Mouse (Mus musculus) induced T-regulatory cell, adult 2 months (primary cell): ENCODE measurements around the gene Clcn6.
"Not testable (repeated sequence)": the region's sequence is repeated elsewhere in the genome, so short reads cannot be mapped to it uniquely, and the experiment has no call there.

Source experiments
- DNase-seq: peaks from one replicate; pipeline ENCODE4 v3.0.0-alpha.2; 2012; ENCODE audit warnings: low read depth

Gene Clcn6

DNA sequence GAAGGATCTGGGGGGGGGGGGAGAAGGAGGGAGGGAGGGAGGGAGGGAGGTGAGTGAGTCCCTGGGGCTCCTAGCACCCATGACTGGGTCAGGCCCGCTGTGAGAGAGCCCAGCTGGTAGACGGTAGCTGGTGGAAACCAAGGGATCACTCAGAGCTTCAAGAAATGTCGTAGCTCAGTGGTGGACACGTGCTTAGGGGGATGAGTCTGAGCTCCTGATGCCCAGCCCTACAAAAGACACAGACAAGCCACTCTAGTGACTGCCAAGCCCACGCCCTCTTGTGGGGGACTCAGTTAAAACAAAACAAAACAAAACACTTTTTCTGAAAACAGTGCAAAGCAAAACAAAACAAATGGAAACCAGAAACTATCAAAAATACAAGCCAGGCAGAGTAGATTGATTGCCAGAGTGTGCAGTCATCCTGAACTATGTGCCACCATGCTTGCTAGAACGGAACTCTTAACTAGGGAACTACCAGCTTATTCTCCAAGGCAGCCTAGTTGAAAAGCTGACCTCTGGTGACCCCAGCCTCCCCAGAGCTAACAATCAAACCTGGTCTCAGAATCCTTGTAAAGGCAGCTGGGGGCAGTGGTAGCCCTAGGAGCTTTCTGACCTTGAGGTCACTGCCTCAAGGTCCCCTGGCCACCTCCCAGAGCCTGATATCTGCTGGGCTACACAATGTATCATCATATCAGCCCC lies 27.2 kb upstream of the Clcn6 start:
- DNase-seq: peak; percentile 32

DNA sequence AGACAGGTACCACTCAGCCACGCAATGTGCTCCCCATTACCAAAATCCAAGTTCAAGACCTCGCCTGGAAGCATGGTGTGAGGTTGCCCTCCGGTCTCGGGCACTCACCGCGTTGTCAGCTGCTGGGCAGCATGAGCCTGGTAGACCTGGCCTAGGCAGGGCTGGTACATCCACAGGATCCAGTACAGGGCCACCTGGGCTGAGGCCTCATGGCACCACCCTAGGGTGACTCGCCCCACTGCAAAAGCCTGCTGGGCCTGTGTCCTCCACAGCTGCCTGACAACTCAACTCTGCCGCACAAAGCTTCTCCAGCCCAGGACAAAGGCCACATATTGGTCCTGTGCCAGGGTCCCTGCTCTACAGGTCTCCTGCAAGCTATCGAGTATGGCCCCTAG lies 22.5 kb upstream of the Clcn6 start:
- no peak for DNase-seq

GRCm38 (mm10) chr4:148060120-148061085 lies 21.8 kb upstream of the Clcn6 start:
- peak; percentile 43 for DNase-seq

GRCm38 (mm10) chr4:148058993-148059392 lies 20.4 kb upstream of the Clcn6 start:
- no peak for DNase-seq

GRCm38 (mm10) chr4:148058218-148058819 lies 19.7 kb upstream of the Clcn6 start:
- no peak for DNase-seq

- DNase-seq: no peak
Measured at GRCm38 (mm10) chr4:148057661-148058209, 19.1 kb upstream of the Clcn6 start.

DNA sequence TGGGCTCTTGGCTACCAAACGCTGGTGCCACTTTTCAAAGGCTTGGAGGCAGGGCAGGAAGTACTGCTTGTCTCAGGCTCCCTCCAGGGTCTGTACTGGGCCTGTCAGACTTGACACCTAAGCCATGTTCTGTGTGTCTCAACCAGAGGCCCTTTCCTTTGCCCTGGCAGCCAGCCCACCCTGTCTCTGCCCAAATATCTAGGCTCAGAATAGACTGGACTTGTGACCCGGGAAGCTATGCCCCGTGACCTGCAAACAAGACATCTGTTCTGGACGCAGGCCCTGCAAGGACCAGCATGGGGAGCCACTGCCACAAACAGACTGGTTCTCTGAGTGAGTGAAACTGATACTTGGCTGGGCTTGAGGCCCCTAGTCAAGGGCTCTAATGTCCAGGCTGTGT lies 18.2 kb upstream of the Clcn6 start:
- DNase-seq: no peak

DNA sequence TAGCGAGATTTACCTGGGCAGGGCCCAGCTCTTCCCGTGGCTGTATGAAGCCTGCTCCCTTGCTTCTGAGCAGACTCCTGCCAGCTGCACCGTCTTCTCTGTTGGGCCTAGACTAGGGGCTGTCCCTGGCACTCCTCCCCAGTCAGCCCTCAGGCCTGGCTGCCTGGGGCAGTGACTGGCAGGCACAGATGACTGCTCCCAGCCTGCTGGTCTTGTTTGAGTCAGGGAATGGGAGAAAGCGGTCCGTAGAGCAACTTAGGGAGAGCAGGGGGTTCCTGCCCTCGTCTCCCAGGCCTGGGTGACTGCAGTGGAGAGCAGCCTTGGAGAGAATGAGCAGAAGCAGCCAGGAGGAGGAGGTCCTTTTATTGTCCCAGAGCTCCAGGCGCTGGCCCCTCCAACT lies 17.6 kb upstream of the Clcn6 start:
- DNase-seq: no peak

GRCm38 (mm10) chr4:148054961-148055695 lies 16.5 kb upstream of the Clcn6 start:
- DNase-seq: no peak

- no peak for DNase-seq
Measured at GRCm38 (mm10) chr4:148053417-148053920, 14.8 kb upstream of the Clcn6 start.

DNA sequence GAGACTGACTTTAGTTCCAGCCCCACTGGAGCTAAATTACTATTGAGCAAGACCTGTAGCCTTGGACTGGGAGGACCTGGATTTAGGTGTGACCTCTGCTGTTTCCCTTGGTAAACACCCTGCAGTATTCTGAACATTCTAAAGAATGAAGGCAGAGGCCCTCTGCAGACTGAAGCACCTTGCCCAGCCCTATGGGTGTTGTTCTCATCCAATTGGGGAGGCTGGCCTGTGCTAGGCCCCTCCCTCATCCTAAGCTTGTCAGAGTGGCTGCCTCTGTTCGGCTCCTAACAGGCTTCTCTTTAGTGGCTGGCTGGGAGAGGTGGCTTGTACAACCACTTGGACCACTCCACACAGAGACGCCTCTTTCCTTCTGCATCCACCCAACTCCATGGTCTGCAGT lies 14.4 kb upstream of the Clcn6 start:
- DNase-seq: no peak

- no peak for DNase-seq
Measured at GRCm38 (mm10) chr4:148051886-148052285, 13.3 kb upstream of the Clcn6 start.

DNA sequence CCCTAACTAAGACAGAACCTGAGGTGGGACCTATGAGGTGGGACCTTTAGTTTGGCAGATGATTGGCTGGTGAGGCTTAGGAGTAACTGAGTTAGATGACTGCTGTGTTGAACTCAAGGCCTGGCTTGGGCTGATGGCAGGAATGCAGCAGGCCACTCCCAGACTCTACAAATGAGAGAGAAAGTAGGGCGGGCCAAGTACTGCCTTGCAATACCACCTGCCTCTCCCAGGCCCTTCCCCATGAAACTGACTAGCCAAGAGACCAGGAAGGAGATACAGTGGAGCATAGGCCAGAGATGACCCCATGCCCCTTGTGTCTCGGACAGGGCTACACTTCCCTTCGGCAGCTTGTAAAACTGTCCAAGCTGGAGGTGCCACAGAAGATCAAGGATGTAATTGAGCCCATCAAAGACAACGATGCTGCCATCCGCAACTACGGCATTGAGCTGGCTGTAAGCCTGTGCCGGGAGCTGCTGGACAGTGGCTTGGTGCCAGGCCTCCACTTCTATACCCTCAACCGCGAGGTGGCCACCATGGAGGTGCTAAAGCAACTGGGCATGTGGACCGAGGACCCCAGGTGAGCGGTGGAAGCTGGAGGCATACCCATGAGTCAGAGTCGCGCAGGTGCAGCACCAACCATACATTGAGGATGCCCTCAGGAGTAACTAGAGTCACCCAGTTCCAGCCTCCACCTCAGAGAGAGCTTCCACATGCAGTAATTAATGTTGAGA lies 12.6 kb upstream of the Clcn6 start:
- DNase-seq: no peak

DNA sequence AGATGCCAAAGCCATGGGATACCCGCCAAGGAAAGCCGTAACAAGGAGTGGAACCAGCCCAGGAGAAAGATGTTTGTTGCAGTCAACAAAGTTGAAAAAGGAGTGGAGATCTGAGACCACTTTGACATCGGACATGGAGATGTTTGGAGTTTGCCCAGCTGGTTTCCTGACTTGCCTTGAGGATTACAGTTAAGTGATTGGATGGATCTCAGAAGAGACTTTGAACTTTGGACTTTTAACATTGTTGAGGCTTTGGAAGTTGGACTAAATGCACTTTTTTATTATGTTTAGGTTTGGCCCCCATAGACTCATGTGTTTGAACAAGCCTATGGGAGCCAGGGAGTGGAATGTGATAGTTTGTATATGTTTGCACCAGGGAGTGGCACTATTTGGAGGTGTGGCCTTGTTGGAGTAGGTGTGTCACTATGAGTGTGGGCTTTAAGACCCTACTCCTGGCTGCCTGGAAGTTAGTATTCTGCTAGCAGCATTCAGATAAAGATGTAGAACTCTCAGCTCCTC lies 11.8 kb upstream of the Clcn6 start:
- DNase-seq: not testable (repeated sequence)

DNA sequence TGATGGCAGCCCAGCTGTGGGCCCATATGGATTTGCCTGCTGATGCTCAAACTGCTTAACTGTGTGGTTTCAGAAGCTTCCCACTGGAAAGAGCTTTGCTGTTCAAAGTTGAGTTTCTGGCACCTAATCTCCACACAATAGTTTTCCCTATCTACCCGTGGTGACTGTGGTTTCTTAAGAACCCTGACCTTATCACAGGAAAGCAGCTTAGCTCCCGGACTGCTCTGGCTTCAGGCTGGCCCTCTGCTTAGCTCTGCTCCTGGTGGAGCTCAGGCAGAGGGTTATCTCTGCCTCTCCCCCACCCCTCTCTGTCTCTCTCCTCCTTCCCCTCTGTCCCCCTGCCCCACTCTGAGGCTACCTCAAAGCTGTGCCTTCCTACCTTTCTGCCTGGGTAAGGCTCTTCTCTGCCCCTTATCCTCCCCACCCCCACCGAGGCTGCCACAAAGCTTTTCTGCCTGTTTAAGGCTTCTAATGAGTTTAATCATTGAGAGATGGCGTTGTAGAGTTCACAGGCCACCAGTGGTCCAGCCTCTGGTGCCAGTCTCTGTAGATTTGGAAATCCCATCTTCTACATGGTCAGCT lies 7.9 kb upstream of the Clcn6 start:
- DNase-seq: no peak

DNA sequence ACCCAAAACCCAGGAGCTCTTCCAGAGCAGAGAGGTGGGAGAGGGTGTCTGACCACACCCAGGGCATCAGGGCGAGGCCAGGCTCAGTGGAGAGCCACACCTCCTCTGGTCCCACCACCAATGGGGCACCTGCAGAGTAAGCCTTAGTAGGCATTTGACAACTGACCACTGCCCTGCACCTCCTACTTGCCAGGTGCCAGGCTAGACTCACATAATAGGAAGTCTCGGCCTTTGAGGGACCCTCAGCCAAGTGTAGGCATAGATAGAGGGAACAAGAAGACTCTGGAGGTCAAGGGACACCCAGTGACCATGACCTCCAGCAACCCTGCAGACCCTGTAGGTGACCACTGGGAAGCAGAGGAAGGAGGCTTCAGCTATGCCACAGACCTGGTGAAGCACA lies 5.5 kb upstream of the Clcn6 start:
- no peak for DNase-seq

GRCm38 (mm10) chr4:148043327-148043726 lies 4.7 kb upstream of the Clcn6 start:
- not testable (repeated sequence) for DNase-seq

DNA sequence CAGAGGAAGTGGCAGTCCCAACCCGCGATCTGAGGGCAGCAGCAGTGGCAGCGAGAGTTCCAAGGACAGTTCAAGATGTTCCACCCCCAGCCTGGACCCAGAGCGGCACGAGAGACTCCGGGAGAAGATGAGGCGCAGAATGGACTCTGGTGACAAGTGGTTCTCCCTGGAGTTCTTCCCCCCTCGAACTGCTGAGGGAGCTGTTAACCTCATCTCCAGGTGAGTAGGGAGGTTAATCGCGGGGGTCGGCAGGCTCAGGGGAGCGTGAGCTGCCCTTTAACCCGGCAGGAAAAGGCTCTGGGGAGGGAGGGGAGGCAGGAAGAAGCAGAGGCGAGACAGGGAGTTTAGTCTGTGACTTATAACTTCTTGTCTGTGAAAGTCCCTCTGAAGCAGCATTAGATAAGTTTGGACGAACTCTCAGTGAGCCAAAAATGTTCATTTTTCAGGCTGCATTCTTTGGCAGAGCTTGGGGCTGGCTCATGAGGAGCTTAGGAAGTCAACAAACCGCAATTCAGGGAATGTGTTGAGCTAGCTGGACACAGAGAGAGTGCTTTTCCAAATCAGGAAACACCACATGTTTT lies 3.1 kb upstream of the Clcn6 start:
- peak; percentile 67 for DNase-seq

DNA sequence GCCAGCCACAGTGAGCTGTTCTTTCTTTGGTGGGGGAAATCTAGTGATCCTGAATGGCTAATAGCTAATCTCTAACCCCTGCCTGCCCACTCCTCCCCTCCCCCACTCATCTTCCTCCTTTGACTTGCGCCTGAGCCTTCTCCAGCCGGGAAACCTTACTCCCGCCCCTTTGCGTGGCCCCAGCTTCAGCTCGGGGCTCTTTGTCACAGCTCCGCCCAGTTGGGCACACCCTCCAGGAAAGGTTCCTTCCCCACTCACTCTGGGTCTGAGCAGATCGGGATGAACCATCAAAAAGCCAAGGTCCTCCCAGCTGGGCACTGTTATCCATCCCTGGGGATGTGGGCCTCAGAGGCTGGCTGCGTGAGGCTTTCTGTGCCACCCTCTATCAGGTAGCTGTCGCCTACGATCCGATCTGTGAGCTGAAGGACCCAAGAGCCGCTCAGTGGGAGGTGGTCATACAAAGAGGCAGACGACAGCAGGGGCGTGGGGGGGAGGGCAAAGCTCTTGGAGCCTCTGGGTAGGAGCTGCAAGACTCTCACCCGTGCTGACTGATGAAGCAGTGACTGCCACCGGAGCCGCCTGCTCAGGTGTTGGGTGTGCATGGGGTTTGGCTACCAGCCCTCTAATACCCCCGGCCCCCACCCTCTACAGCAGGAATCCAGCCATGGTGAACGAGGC lies 2.5 kb upstream of the Clcn6 start:
- peak; percentile 64 for DNase-seq
